Mouse (Mus musculus) cerebellum, adult 2 months (tissue): ENCODE data around the gene 9630041A04Rik. TPM values are rescaled to one million over a fixed set of nuclear protein-coding genes. Genes with fewer than 3 reads are reported as not detected.
A peak's percentile ranks its signal among the peaks of the same experiment; 100 is the strongest.

Experiments
- DNase-seq, 2 experiments: peaks; one replicate each; pipeline ENCODE4 v3.0.0; 2021
- H3K27ac ChIP-seq: fragments of 200-500 bp; 2 replicates; pipeline ENCODE4 v1.5.1; 2012; ENCODE audit warnings: low read length, control low read depth, inconsistent platforms; ENCODE audit not compliant: insufficient read depth
- H3K27me3 ChIP-seq: fragments of 200-500 bp; 2 replicates; pipeline ENCODE4 v1.6.1; 2012; ENCODE audit warnings: inconsistent platforms, mild to moderate bottlenecking, low read length, moderate library complexity; ENCODE audit not compliant: control insufficient read depth, insufficient read depth
- H3K4me1 ChIP-seq: fragments of 200-500 bp; 2 replicates; pipeline ENCODE4 v1.6.1; 2011; ENCODE audit warnings: low read length; ENCODE audit not compliant: control insufficient read depth, insufficient read depth
- H3K4me3 ChIP-seq: fragments of 200-500 bp; replicated peaks from 2 replicates; pipeline ENCODE3; 2011; ENCODE audit warnings: mild to moderate bottlenecking, low read depth, low read length, control low read depth; ENCODE audit not compliant: insufficient read depth
- CTCF ChIP-seq: fragments of 200-500 bp; IDR thresholded peaks from 2 replicates; pipeline ENCODE4 v1.5.1; 2011; ENCODE audit warnings: low read depth, mild to moderate bottlenecking, control low read depth, low read length, moderate library complexity, borderline replicate concordance; ENCODE audit not compliant: insufficient read depth
- POLR2A ChIP-seq: fragments of 200-500 bp; IDR thresholded peaks from 2 replicates; pipeline ENCODE4 v1.6.1; 2011; ENCODE audit warnings: low read length, control low read depth, borderline replicate concordance; ENCODE audit not compliant: insufficient read depth
- WGBS: fragments of 180-500 bp; shearing (Covaris S2); methylation state at CpG from one replicate; pipeline ENCODE4 v1.1.7; 2018; 5-methylcytosine and 5-hydroxymethylcytosine counted together
- polyA plus RNA-seq: library from polyadenylated mRNA; depleted of rRNA; stranded (reverse); fragments of >200 nt; gene quantifications from 2 replicates; pipeline ENCODE4 v1.2.3, GENCODE M21; 2012

9630041A04Rik gene
- polyA plus RNA-seq, 1 experiment: not detected

DNA sequence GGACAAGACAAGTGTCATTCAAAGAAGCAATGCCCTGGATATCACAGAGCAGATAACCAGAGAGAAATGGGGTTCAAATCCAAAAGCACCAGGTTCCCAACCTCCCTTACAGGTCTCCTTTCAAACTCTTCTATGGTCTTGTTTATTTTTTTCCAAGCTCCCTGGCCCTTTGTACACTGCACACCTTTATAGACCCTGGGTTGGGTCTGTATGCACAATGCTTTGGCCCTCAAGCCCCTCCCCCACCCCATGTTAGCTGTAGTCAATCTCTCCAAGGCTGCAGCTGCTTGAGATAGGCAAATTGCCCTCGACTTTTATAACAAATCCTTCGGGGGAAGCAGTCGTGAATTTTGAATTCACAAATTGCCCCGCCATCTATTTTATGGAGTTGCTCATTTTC, 63.2 kb downstream of the 9630041A04Rik start:
- H3K4me3 ChIP-seq: no peak overlapping the region
- 72% methylated on average over 4 of the region's 4 CpGs for WGBS
- H3K27ac ChIP-seq: no peak overlapping the region
- H3K27me3 ChIP-seq: no peaks in the 10 kb centered on the region
- DNase-seq: no peak
- TF ChIP-seq POLR2A: no peak
- TF ChIP-seq CTCF: no peak
- H3K4me1 ChIP-seq: no peaks in the 10 kb centered on the region

DNA sequence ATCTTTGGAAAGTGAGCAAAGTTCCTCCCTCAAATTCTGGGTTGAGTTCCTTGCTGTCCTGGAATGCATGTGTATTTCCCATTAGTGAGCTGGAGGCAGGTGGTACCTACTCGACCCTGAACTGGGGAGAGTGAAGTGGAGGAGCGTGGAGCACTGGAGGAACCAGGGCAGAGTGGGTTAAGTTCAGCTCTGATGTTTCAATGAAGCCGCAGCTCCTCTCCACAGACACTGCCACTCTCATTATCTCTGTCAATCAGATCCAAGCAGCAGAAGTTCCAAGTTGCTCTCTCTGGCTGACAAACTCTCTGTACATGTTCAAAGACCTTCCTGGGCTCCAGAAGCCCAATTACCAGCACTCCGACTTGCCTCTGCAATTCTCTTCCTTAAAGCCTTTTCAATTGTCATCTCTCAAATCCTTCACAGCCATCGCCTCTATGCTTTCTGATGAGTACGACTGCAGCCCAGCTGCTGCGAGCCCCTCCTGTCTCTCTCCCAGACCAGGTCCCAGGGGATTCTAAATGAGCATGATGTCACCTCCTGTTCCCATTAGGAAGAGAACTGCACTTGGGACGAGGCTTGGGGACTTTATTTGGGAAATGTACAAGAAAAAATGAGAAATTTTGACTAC, 72.4 kb downstream of the 9630041A04Rik start:
- 69% methylated on average over 8 of the region's 8 CpGs for WGBS
- H3K27ac ChIP-seq: no peak overlapping the region

DNA sequence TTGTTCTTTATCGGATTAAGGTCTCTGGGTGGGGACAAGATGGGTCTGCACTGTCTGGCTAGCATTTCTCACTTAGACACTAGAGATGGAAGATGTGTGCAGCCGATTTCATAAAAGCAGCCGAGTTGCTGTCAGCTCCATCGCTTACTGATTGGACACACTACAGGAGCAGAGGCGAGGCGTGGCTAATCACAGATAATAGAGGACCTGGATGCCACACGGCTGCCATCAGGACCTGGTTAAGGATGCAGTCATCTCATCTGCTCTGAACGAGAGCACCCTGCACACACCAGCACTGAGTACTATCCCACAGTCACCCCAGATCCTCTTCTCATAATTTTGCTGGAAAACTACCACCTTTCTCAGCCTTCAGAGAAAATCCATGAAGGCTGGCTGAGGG, 73.2 kb downstream of the 9630041A04Rik start:
- no peak overlapping the region for H3K4me3 ChIP-seq
- no peaks in the 10 kb centered on the region for H3K4me1 ChIP-seq
- no peaks in the 10 kb centered on the region for H3K27me3 ChIP-seq
- no peak overlapping the region for H3K27ac ChIP-seq
- DNase-seq: no peak
- TF ChIP-seq POLR2A: no peak
- no peak for TF ChIP-seq CTCF
- WGBS: 66% methylated on average over 8 of the region's 8 CpGs

More for the DNA sequence above, 72.4 kb downstream of the 9630041A04Rik start:
- Histone ChIP-seq H3K4me3 (no peak overlapping the region), H3K27me3 (no peaks in the 10 kb centered on the region), H3K4me1 (no peaks in the 10 kb centered on the region)
- DNase-seq: no peak
- TF ChIP-seq CTCF (no peak), POLR2A (no peak)

DNA sequence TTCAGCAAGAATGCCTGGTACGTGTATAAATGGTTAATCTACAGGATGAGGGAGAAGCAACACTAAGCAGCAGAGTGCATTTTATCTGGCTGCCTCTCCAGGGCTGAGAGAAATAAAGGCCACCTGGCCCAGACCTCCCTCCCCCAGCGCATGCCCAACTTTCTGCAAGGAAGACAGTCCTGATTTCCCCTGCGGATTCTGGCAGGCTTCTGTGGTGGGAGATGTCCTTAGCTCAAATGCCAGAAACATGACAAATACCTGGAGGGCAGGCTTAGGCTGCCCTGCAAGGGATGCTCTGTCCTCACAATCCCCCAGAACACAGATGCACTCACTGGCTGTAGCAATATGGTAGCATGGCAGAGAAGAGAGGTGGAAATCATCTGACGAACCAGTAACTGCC, 76.4 kb downstream of the 9630041A04Rik start:
- no peak for DNase-seq
- Histone ChIP-seq H3K4me1 (peaks cover 3% of the 10 kb centered on the region; the same call in 1 of the 2 replicates), H3K27ac (no peak overlapping the region), H3K4me3 (no peak overlapping the region), H3K27me3 (no peaks in the 10 kb centered on the region)
- TF ChIP-seq CTCF (no peak), POLR2A (no peak)
- 88% methylated on average over 4 of the region's 4 CpGs for WGBS

DNA sequence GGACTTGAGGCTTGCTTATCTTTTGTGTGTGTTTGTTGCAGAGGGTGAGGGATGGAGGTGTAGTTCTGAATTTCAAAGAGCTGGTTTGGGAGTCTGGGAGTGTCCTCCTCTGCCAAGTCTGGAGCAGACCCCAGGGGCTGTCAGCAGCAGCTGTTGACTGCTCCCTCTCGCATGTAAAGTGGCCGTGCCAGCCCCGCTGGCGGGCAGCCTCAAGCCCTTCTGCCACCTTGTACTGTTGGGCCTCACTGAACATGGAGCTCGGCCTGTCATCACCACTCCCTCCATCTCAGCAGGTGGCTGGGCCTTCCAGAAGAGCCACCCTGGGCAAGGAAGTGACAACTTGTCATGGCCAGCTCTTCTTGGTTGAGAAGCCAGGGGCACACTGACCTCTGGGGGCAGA, 77.4 kb downstream of the 9630041A04Rik start:
- Histone ChIP-seq H3K4me3 (no peak overlapping the region), H3K27ac (no peak overlapping the region), H3K4me1 (peaks cover 3% of the 10 kb centered on the region; the same call in 1 of the 2 replicates), H3K27me3 (no peaks in the 10 kb centered on the region)
- WGBS: 61% methylated on average over 5 of the region's 5 CpGs
- peak in 1 of 2 experiments; percentile 10 for DNase-seq
- TF ChIP-seq POLR2A (no peak), CTCF (no peak)

DNA sequence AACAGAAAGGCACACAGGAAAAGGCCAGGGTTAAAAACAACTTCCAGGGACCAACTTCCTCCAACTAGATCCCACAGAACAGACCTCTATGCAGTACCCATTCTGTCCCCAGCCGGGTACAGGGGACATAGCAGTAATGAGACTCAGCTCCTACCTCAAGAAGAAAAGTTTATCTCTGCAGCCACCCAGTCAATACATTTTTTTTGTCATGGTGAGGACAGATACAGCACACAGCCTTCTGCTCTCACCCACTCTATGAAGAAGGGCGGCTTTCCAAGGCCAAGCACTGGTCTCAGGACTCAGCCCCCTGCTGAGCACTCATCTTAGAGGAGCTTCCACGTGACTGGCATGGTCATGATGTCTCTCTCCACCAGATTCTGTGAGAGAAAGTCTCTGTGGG, 78.5 kb downstream of the 9630041A04Rik start:
- H3K27me3 ChIP-seq: no peaks in the 10 kb centered on the region
- no peak for TF ChIP-seq CTCF
- no peak for TF ChIP-seq POLR2A
- no peak overlapping the region for H3K27ac ChIP-seq
- peaks cover 3% of the 10 kb centered on the region for H3K4me1 ChIP-seq
- DNase-seq: no peak
- no peak overlapping the region for H3K4me3 ChIP-seq
- WGBS: 78% methylated on average over 3 of the region's 3 CpGs

DNA sequence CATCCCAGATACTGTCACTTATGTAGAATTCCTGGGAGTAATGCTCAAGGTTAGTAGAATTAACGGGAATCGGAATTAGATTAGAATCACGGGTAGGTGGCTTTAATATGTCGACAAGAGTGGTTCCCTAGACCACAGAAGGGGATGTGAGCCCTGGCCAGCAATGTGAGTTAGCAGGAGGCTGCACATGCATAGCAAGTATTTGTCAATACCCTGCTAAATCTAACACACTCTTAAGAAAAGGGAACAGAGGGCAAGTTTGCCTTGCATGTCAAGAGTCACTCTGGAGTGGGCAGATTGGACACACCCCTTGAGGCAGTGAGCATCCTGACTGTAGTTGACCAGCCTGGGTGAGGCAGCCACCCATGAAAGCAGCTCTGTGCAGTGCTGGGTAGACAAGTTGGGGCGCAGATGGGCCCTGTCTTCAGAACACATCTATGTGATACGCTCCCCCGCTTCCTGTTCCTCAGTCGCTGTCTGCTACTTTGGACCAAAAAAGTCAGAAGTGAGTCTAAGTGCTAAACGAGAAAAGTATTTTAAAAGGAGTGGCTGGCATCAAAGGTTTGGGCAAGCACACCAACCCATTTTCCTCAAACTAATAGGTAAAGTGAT, 80.5 kb downstream of the 9630041A04Rik start:
- no peak for TF ChIP-seq POLR2A
- no peak for TF ChIP-seq CTCF
- H3K27ac ChIP-seq: no peak overlapping the region
- H3K27me3 ChIP-seq: no peaks in the 10 kb centered on the region
- 93% methylated on average over 9 of the region's 9 CpGs for WGBS
- H3K4me3 ChIP-seq: no peak overlapping the region
- DNase-seq: no peak
- H3K4me1 ChIP-seq: peaks cover 6% of the 10 kb centered on the region

DNA sequence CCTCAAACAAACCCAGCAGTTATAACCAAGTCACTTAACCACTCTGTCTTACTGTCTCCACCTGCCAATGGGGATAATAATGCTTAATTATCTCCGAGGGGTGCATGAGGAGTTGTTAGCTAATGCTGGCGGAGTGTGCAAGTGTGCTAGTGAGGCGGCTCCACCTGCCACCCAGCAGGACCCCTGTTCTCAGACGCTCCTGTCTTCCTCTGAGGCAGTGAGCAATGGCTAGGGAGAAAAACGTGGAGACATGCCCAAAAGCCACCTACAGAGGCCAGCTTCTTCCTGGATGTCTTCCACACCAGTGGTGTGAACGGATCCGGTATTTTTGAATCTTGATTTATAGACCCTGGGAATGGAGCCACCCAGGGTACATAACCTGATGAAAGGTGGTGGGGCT, 83.7 kb downstream of the 9630041A04Rik start:
- peak; percentile 33 to 45 for DNase-seq
- no peak overlapping the region for H3K4me3 ChIP-seq
- TF ChIP-seq CTCF (no peak), POLR2A (no peak)
- peaks cover 6% of the 10 kb centered on the region for H3K4me1 ChIP-seq
- WGBS: 19% methylated on average over 7 of the region's 7 CpGs
- no peaks in the 10 kb centered on the region for H3K27me3 ChIP-seq
- no peak overlapping the region for H3K27ac ChIP-seq
